Mouse (Mus musculus): ENCODE data around the gene Terf2ip. TPM values are rescaled to one million over a fixed set of nuclear protein-coding genes. Genes with fewer than 3 reads are reported as not detected.

Terf2ip gene
- total and polyA plus RNA-seq, 3 experiments = 9.4 to 13.7 (median 12.4) TPM

DNA sequence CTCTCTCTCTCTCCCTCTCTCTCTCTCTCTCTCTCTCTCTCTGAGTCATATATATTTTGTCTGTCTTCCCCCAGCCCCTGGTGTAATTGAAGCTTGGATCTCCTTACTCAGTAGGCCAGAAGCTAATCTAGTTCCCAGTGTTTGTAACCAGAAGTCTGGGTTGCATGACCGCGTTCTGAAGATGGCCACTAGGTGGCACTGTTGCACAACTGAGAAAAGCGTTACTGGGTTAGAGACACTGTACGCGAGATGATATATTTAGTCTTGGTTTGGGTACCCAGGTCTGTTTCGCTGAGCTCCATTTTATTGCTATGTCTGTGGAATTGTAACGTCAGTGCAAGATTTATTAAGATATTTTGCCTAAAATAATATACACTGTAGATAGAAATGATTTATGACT is 34.7 kb downstream of the Terf2ip start (continued):
- TF ChIP-seq SIN3A (IDR thresholded peaks at IDR 0.05; ENCODE audit: low read length) = no peak
- no peak for TF ChIP-seq ZNF384 (IDR thresholded peaks at IDR 0.05; ENCODE audit: low read depth, low read length)

DNA sequence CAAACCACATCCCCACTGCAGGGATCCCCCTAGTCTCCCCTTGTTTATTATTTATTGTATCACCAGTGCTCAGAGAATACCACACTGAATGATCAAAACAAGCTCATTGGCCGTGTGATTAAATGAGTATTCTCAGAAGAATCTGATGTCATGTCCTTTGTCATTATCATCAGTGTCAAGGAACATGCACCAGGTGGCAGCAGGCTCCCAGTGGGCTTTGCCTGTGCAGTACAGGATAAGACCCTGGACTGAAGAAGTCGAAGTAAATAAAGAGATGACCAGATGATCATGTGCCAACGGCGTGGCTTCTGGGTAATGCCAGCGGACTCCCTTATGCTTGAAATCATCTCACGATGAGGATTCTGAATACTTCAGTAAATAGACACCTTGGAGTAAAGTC is 37.1 kb downstream of the Terf2ip start:
- TF ChIP-seq ZC3H11A (IDR thresholded peaks at IDR 0.05; ENCODE audit: low read depth, low read length) = no peak
- TF ChIP-seq GABPA (IDR thresholded peaks at IDR 0.05; ENCODE audit: insufficient replicate concordance, low read depth, low read length) = no peak
- TF ChIP-seq RCOR1 (conservative IDR thresholded peaks at IDR 0.05; ENCODE audit: low read depth, low read length) = no peak
- TF ChIP-seq NELFE (IDR thresholded peaks at IDR 0.05; ENCODE audit: low read depth, low read length) = no peak
- TF ChIP-seq BHLHE40 (IDR thresholded peaks at IDR 0.05; ENCODE audit: low read depth, low read length) = no peak
- TF ChIP-seq PAX5 (IDR thresholded peaks at IDR 0.05; ENCODE audit: low read length) = no peak
- no peak for TF ChIP-seq ETS1 (conservative IDR thresholded peaks at IDR 0.05; ENCODE audit: low read depth, low read length)
- TF ChIP-seq TCF12 (IDR thresholded peaks at IDR 0.05; ENCODE audit: low read depth, low read length) = no peak
- no peak for TF ChIP-seq NRF1 (IDR thresholded peaks at IDR 0.05; ENCODE audit: low read depth, low read length)
- no peak for TF ChIP-seq POLR2A (IDR thresholded peaks at IDR 0.05; ENCODE audit: low read depth, low read length)
- TF ChIP-seq CHD1 (IDR thresholded peaks at IDR 0.05; ENCODE audit: low read depth, low read length) = no peak
- no peak for TF ChIP-seq UBTF (IDR thresholded peaks at IDR 0.05; ENCODE audit: low read depth, low read length)
- TF ChIP-seq MXI1 (IDR thresholded peaks at IDR 0.05; ENCODE audit: low read depth, low read length) = no peak
- no peak for TF ChIP-seq E2F4 (IDR thresholded peaks at IDR 0.05; ENCODE audit: insufficient replicate concordance, low read depth, low read length)
- no peak for TF ChIP-seq HCFC1 (IDR thresholded peaks at IDR 0.05; ENCODE audit: low read depth, low read length)
- no peak for TF ChIP-seq MAX (IDR thresholded peaks at IDR 0.05; ENCODE audit: low read length)
- TF ChIP-seq JUND (conservative IDR thresholded peaks at IDR 0.05; ENCODE audit: low read depth, low read length) = no peak
- Histone ChIP-seq H3K9me3 (replicated peaks; ENCODE audit: low read length) (peaks cover 4% of the 10 kb centered on the region), H3K4me3 (replicated peaks in 1 of 3; ENCODE audit: low read depth in 2 of 3, low read length in 2 of 3, poor library complexity in 1 of 3) (no peak overlapping the region), H3K4me1 (ENCODE audit: control insufficient read depth in 1 of 2, insufficient read depth in 2 of 2) (no peaks in the 10 kb centered on the region), H3K36me3 (replicated peaks in 1 of 2; ENCODE audit: control insufficient read depth in 1 of 2, insufficient read depth in 1 of 2, low read length in 1 of 2) (no peaks in the 10 kb centered on the region), H3K9ac (ENCODE audit: insufficient read depth, low read depth) (no peak overlapping the region), H3K27ac (ENCODE audit: insufficient read depth, low read depth) (no peak overlapping the region), H3K27me3 (replicated peaks) (peaks cover 29% of the 10 kb centered on the region), H3K4me2 (ENCODE audit: insufficient read depth, low read depth, poor library complexity, severe bottlenecking) (no peak overlapping the region), H3K79me2 (replicated peaks; ENCODE audit: control insufficient read depth, extremely low read depth, insufficient read depth, poor library complexity, severe bottlenecking) (no peaks in the 10 kb centered on the region)
- dilution Hi-C loops (cut with MboI; ENCODE audit: extremely low pct_ligation_motif_present, extremely low pct_unique_long_range_greater_than_20kb, low sequenced_read_pairs) (no loop called here), in situ Hi-C loops (cut with MboI; ENCODE audit: low pct_ligation_motif_present, low pct_unique_long_range_greater_than_20kb, low sequenced_read_pairs) (no loop called here)
- no peak for DNase-seq (ENCODE audit: extremely low read depth)

DNA sequence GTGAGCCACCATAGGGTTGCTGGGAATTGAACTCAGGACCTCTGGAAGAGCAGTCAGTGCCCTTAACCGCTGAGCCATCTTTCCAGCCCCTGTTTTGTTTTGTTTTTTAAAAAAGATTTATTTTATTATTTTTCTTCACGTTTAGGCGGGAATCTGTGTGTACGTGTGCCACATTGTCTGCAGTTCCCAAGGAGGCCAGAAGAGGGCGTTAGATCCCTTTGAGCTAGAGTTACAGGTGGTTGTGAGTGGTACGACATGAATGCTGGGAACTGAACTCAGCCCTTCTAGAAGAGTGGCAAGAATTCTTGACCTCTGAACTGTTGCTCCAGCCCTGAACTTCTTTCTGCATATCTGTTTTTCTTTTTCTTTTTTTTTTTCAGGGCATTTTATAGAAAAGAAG is 38.8 kb downstream of the Terf2ip start:
- Histone ChIP-seq H3K79me2 (replicated peaks; ENCODE audit: control insufficient read depth, extremely low read depth, insufficient read depth, poor library complexity, severe bottlenecking) (no peaks in the 10 kb centered on the region), H3K4me1 (ENCODE audit: control insufficient read depth in 1 of 2, insufficient read depth in 2 of 2) (no peaks in the 10 kb centered on the region), H3K4me2 (ENCODE audit: insufficient read depth, low read depth, poor library complexity, severe bottlenecking) (no peak overlapping the region), H3K27me3 (replicated peaks) (peaks cover 37% of the 10 kb centered on the region), H3K9ac (ENCODE audit: insufficient read depth, low read depth) (no peak overlapping the region), H3K9me3 (replicated peaks; ENCODE audit: low read length) (peaks cover 4% of the 10 kb centered on the region), H3K27ac (ENCODE audit: insufficient read depth, low read depth) (no peak overlapping the region), H3K36me3 (replicated peaks in 1 of 2; ENCODE audit: control insufficient read depth in 1 of 2, insufficient read depth in 1 of 2, low read length in 1 of 2) (no peaks in the 10 kb centered on the region), H3K4me3 (replicated peaks in 1 of 3; ENCODE audit: low read depth in 2 of 3, low read length in 2 of 3, poor library complexity in 1 of 3) (no peak overlapping the region)
- dilution Hi-C loops (cut with MboI; ENCODE audit: extremely low pct_ligation_motif_present, extremely low pct_unique_long_range_greater_than_20kb, low sequenced_read_pairs) (no loop called here), in situ Hi-C loops (cut with MboI; ENCODE audit: low pct_ligation_motif_present, low pct_unique_long_range_greater_than_20kb, low sequenced_read_pairs) (loop anchor here (10.0 kb wide), 1 partner anchor 1585 kb away; the partner anchor contains the start of gene Mon1b)
- no peak for DNase-seq (ENCODE audit: extremely low read depth)
- TF ChIP-seq ZNF384 (IDR thresholded peaks at IDR 0.05; ENCODE audit: low read depth, low read length) = no peak
- peak in 1 of 2 experiments; percentile 31; a peak in 3 of 4 replicates for TF ChIP-seq CTCF (conservative IDR thresholded peaks at IDR 0.05 in 1 of 2, IDR thresholded peaks at IDR 0.05 in 1 of 2; ENCODE audit: low read depth in 2 of 2, low read length in 2 of 2)
